Mouse (Mus musculus) gastrocnemius, postnatal 25 days (tissue): ENCODE data around the gene Spout1. TPM values are rescaled to one million over a fixed set of nuclear protein-coding genes. Genes with fewer than 3 reads are reported as not detected.
"Not testable (repeated sequence)": the region's sequence is repeated elsewhere in the genome, so short reads cannot be mapped to it uniquely, and the experiment has no call there.

Source experiments
- DNase-seq: peaks from one replicate; pipeline ENCODE4 v3.0.0; 2022
- total RNA-seq, 2 experiments: library from RNA; stranded (reverse); gene quantifications; 1 replicate in 1 of 2; 2 replicates in 1 of 2; pipeline ENCODE4 v1.2.3; 2021

Gene Spout1
- total RNA-seq, 2 experiments from 2014 or later, result 4.3 to 4.8 TPM

GRCm38 (mm10) chr2:30178711-30179110 lies 452 bp upstream of the Spout1 start:
- DNase-seq, result not testable (repeated sequence)

GRCm38 (mm10) chr2:30176561-30176960 lies 1.7 kb downstream of the Spout1 start:
- DNase-seq, result no peak

- DNase-seq, result no peak
These were observed 2.4 kb downstream of the Spout1 start for GRCm38 (mm10) chr2:30175897-30176296.

GRCm38 (mm10) chr2:30173541-30174240 lies 4.6 kb downstream of the Spout1 start:
- DNase-seq, result no peak

- no peak for DNase-seq
These were observed 6.3 kb downstream of the Spout1 start for GRCm38 (mm10) chr2:30171997-30172382.

- DNase-seq, result peak; percentile 90
These were observed 6.8 kb downstream of the Spout1 start, which contains the start of gene Endog for GRCm38 (mm10) chr2:30171371-30171996. Gene Endog, plus strand, starts transcription at chr2:30171493.

- no peak for DNase-seq
These were observed 11.6 kb downstream of the Spout1 start for GRCm38 (mm10) chr2:30166677-30167076.

GRCm38 (mm10) chr2:30164340-30164932 lies 13.8 kb downstream of the Spout1 start:
- DNase-seq, result no peak

- no peak for DNase-seq
These were observed 16.4 kb downstream of the Spout1 start for GRCm38 (mm10) chr2:30161809-30162208.

GRCm38 (mm10) chr2:30159871-30160270 lies 18.4 kb downstream of the Spout1 start:
- DNase-seq, result not testable (repeated sequence)

GRCm38 (mm10) chr2:30152616-30153015 lies 25.6 kb downstream of the Spout1 start:
- no peak for DNase-seq

GRCm38 (mm10) chr2:30151840-30152239 lies 26.4 kb downstream of the Spout1 start:
- no peak for DNase-seq

GRCm38 (mm10) chr2:30147466-30147865 lies 30.8 kb downstream of the Spout1 start:
- DNase-seq, result no peak

GRCm38 (mm10) chr2:30144436-30144835 lies 33.8 kb downstream of the Spout1 start:
- no peak for DNase-seq

- DNase-seq, result not testable (repeated sequence)
These were observed 38.2 kb downstream of the Spout1 start for GRCm38 (mm10) chr2:30140021-30140420.

- no peak for DNase-seq
These were observed 41.8 kb downstream of the Spout1 start for GRCm38 (mm10) chr2:30136458-30136857.

- no peak for DNase-seq
These were observed 43.2 kb downstream of the Spout1 start for GRCm38 (mm10) chr2:30134928-30135620.

- no peak for DNase-seq
These were observed 43.9 kb downstream of the Spout1 start for GRCm38 (mm10) chr2:30134378-30134711.

- DNase-seq, result peak; percentile 97
These were observed 44.5 kb downstream of the Spout1 start, which contains the start of gene Tbc1d13 for GRCm38 (mm10) chr2:30133613-30134377. Gene Tbc1d13, plus strand, starts transcription at chr2:30133746.

- no peak for DNase-seq
These were observed 45.3 kb downstream of the Spout1 start for GRCm38 (mm10) chr2:30132801-30133612.

GRCm38 (mm10) chr2:30131240-30131639 lies 47.0 kb downstream of the Spout1 start:
- not testable (repeated sequence) for DNase-seq
